Mouse (Mus musculus) midbrain, postnatal 0 days (tissue): Measurements from ENCODE around the gene 1700123O20Rik. TPM values are rescaled to one million over a fixed set of nuclear protein-coding genes. Genes with fewer than 3 reads are reported as not detected.
A peak's percentile ranks its signal among the peaks of the same experiment; 100 is the strongest.

Experiments used
- ATAC-seq: fragments of 200-750 bp; cut with Nextera tagmentation; 2 replicates; pipeline ENCODE4 v1.8.0; 2017; ENCODE audit warnings: moderate number of reproducible peaks, mild to moderate bottlenecking, moderate TSS enrichment, moderate library complexity; ENCODE audit not compliant: low FRiP score
- DNase-seq: peaks from one replicate; pipeline ENCODE4 v3.0.0-alpha.2; 2015; ENCODE audit warnings: low spot score
- H3K27ac ChIP-seq: fragments of 300-500 bp; sonication (generic); 2 replicates; pipeline ENCODE4 v1.5.1; 2014; ENCODE audit warnings: low read depth, mild to moderate bottlenecking, low read length, mixed read lengths
- H3K27me3 ChIP-seq: fragments of 300-500 bp; sonication (generic); 2 replicates; pipeline ENCODE4 v1.6.1; 2014; ENCODE audit warnings: low read length, control low read depth, mixed read lengths; ENCODE audit not compliant: insufficient read depth
- H3K36me3 ChIP-seq: fragments of 300-500 bp; sonication (generic); 2 replicates; pipeline ENCODE4 v1.6.1; 2014; ENCODE audit warnings: low read length, control low read depth, mixed read lengths; ENCODE audit not compliant: insufficient read depth
- H3K4me1 ChIP-seq: fragments of 300-500 bp; sonication (generic); 2 replicates; pipeline ENCODE4 v1.6.1; 2014; ENCODE audit warnings: mild to moderate bottlenecking, control low read depth, antibody characterized with exemption, low read length, mixed read lengths; ENCODE audit not compliant: insufficient read depth
- H3K4me2 ChIP-seq: fragments of 300-500 bp; sonication (generic); 2 replicates; pipeline ENCODE4 v1.6.1; 2014; ENCODE audit warnings: low read depth, mild to moderate bottlenecking, low read length, mixed read lengths; ENCODE audit not compliant: poor library complexity, severe bottlenecking
- H3K4me3 ChIP-seq: fragments of 300-500 bp; sonication (generic); 2 replicates; pipeline ENCODE4 v1.5.1; 2014; ENCODE audit warnings: low read depth, mild to moderate bottlenecking, low read length, moderate library complexity
- H3K9ac ChIP-seq: fragments of 300-500 bp; sonication (generic); replicated peaks from 2 replicates; pipeline ENCODE4 v1.6.1; 2014; ENCODE audit warnings: mild to moderate bottlenecking, low read length, moderate library complexity, mixed read lengths; ENCODE audit not compliant: poor library complexity, severe bottlenecking
- H3K9me3 ChIP-seq: fragments of 300-500 bp; sonication (generic); 2 replicates; pipeline ENCODE4 v1.6.1; 2016; ENCODE audit warnings: low read length, control low read depth
- CTCF ChIP-seq: IDR thresholded peaks from 2 replicates; pipeline ENCODE4 v1.5.1; 2016; ENCODE audit warnings: antibody characterized with exemption, mild to moderate bottlenecking
- WGBS: fragments of 180-500 bp; shearing (Covaris S2); extraction: QIAGEN DNeasy Blood & Tissue Kit; methylation state at CpG from one replicate; pipeline ENCODE4 v1.1.7; 2014; 5-methylcytosine and 5-hydroxymethylcytosine counted together
- polyA plus RNA-seq: library from polyadenylated mRNA; unstranded; fragments of >200 nt; fragmentation: Nextera tagmentation; extraction: Ambion mirVana; gene quantifications from 2 replicates; pipeline ENCODE4 v1.2.1, GENCODE M21; 2015
- total RNA-seq: library from RNA; depleted of rRNA; stranded (reverse); fragments of >200 nt; gene quantifications from 2 replicates; pipeline ENCODE4 v1.2.3, GENCODE M21; 2014

Gene 1700123O20Rik
- total and polyA plus RNA-seq, 2 experiments from 2014 or later, result 46.5 to 61.1 TPM

GRCm38 (mm10) chr14:54712074-54712473 lies 26.1 kb downstream of the 1700123O20Rik start, which contains the start of gene Cebpe:
TSS of gene Cebpe (minus strand) at chr14:54712174.
- H3K9ac ChIP-seq, result no peak within 1 kb of the TSS
- no peak within 1 kb of the TSS for H3K4me2 ChIP-seq
- no peaks in the 10 kb centered on the region for H3K27me3 ChIP-seq
- ATAC-seq, result no peak
- no peak within 1 kb of the TSS for H3K27ac ChIP-seq
- no peaks in the 10 kb centered on the region for H3K9me3 ChIP-seq
- no peak within 1 kb of the TSS for H3K4me3 ChIP-seq
- DNase-seq, result no peak
- no peaks in the 10 kb centered on the region for H3K4me1 ChIP-seq
- TF ChIP-seq CTCF, result no peak
- 87% methylated on average over 7 of the region's 7 CpGs for WGBS
- H3K36me3 ChIP-seq, result no peaks in the 10 kb centered on the region

DNA sequence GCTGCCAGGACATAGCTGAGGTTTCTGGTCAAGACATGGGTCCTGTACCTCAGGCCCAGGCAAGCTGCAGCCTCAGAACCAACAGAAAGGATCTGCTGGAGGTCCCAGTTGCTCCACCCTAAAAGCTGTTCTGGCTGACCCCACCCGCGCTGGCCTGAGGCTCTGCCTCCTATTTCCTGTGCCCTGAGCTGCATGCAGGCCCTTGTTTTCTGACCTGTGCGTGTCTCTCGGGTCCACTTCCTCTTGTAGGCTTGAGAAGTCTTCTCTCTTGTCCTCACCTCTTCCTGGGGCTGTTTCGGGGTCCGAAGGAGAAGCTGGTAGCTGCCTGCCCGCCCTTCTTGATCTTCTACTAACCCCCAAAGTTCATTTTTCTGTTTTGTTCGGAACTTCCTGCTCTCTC lies 26.8 kb downstream of the 1700123O20Rik start:
- Histone ChIP-seq H3K27ac (no peak overlapping the region), H3K4me2 (no peak overlapping the region), H3K9me3 (no peaks in the 10 kb centered on the region), H3K9ac (no peak overlapping the region), H3K4me3 (no peak overlapping the region), H3K36me3 (no peaks in the 10 kb centered on the region), H3K4me1 (no peaks in the 10 kb centered on the region), H3K27me3 (no peaks in the 10 kb centered on the region)
- no peak for DNase-seq
- no peak for ATAC-seq
- 83% methylated on average over 8 of the region's 8 CpGs for WGBS
- TF ChIP-seq CTCF, result no peak

GRCm38 (mm10) chr14:54714121-54714520 lies 28.1 kb downstream of the 1700123O20Rik start:
- peak overlapping the region; percentile 34 for H3K4me3 ChIP-seq
- no peaks in the 10 kb centered on the region for H3K4me1 ChIP-seq
- 1% methylated on average over 13 of the region's 13 CpGs for WGBS
- no peaks in the 10 kb centered on the region for H3K36me3 ChIP-seq
- H3K27ac ChIP-seq, result peak overlapping the region; percentile 70
- H3K9ac ChIP-seq, result peak overlapping the region; percentile 63
- no peaks in the 10 kb centered on the region for H3K9me3 ChIP-seq
- H3K4me2 ChIP-seq, result peak overlapping the region; percentile 73
- ATAC-seq (peak; percentile 82), DNase-seq (peak; percentile 91)
- TF ChIP-seq CTCF, result peak; percentile 91
- H3K27me3 ChIP-seq, result no peaks in the 10 kb centered on the region

GRCm38 (mm10) chr14:54714617-54715081 lies 28.6 kb downstream of the 1700123O20Rik start:
- peak; percentile 14; the same call in 1 of the 2 replicates for TF ChIP-seq CTCF
- Histone ChIP-seq H3K27ac (peak overlapping the region; percentile 70), H3K4me2 (peak overlapping the region; percentile 73), H3K9ac (peak overlapping the region; percentile 63), H3K9me3 (no peaks in the 10 kb centered on the region), H3K4me1 (no peaks in the 10 kb centered on the region), H3K4me3 (peak overlapping the region; percentile 34), H3K27me3 (no peaks in the 10 kb centered on the region), H3K36me3 (no peaks in the 10 kb centered on the region)
- peak; percentile 42 for DNase-seq
- 1% methylated on average over 15 of the region's 15 CpGs for WGBS
- ATAC-seq, result peak; percentile 72

GRCm38 (mm10) chr14:54715402-54715801 lies 29.4 kb downstream of the 1700123O20Rik start:
- WGBS, result 71% methylated on average over 1 of the region's 1 CpGs
- no peaks in the 10 kb centered on the region for H3K27me3 ChIP-seq
- H3K9me3 ChIP-seq, result no peaks in the 10 kb centered on the region
- no peak for ATAC-seq
- no peak overlapping the region for H3K4me3 ChIP-seq
- H3K4me1 ChIP-seq, result no peaks in the 10 kb centered on the region
- TF ChIP-seq CTCF, result no peak
- no peak overlapping the region for H3K27ac ChIP-seq
- H3K36me3 ChIP-seq, result no peaks in the 10 kb centered on the region
- DNase-seq, result no peak
- H3K4me2 ChIP-seq, result peak overlapping the region; percentile 73; the same call in 1 of the 2 replicates
- no peak overlapping the region for H3K9ac ChIP-seq

- Histone ChIP-seq H3K9me3 (no peaks in the 10 kb centered on the region), H3K4me1 (no peaks in the 10 kb centered on the region), H3K9ac (no peak overlapping the region), H3K27ac (no peak overlapping the region), H3K36me3 (peaks cover 10% of the 10 kb centered on the region; the same call in 1 of the 2 replicates), H3K4me3 (no peak overlapping the region), H3K27me3 (no peaks in the 10 kb centered on the region), H3K4me2 (no peak overlapping the region)
- ATAC-seq (no peak), DNase-seq (no peak)
- 93% methylated on average over 11 of the region's 11 CpGs for WGBS
- TF ChIP-seq CTCF, result no peak
These were observed 34.0 kb downstream of the 1700123O20Rik start for GRCm38 (mm10) chr14:54720041-54720440.
